Mouse (Mus musculus): ENCODE measurements around the gene Mark3.

The Mark3 gene

GRCm38 (mm10) chr12:111557538-111557937, 16.8 kb upstream of the Mark3 start:
- in situ Hi-C loops (cut with MboI; ENCODE audit: low pct_unique_long_range_greater_than_20kb in 1 of 2, low sequenced_read_pairs in 2 of 2, unreplicated experiment in 1 of 2) = no loop called here

GRCm38 (mm10) chr12:111558655-111559054, 15.7 kb upstream of the Mark3 start:
- in situ Hi-C loops (cut with MboI; ENCODE audit: low pct_unique_long_range_greater_than_20kb in 1 of 2, low sequenced_read_pairs in 2 of 2, unreplicated experiment in 1 of 2) = no loop called here

GRCm38 (mm10) chr12:111559647-111560258, 14.6 kb upstream of the Mark3 start:
- in situ Hi-C loops (cut with MboI; ENCODE audit: low pct_unique_long_range_greater_than_20kb in 1 of 2, low sequenced_read_pairs in 2 of 2, unreplicated experiment in 1 of 2) = no loop called here

- in situ Hi-C loops (cut with MboI; ENCODE audit: low pct_unique_long_range_greater_than_20kb in 1 of 2, low sequenced_read_pairs in 2 of 2, unreplicated experiment in 1 of 2) = no loop called here
Observed at GRCm38 (mm10) chr12:111560286-111560685, 14.0 kb upstream of the Mark3 start.

GRCm38 (mm10) chr12:111562276-111562814, 12.0 kb upstream of the Mark3 start:
- in situ Hi-C loops (cut with MboI; ENCODE audit: low pct_unique_long_range_greater_than_20kb in 1 of 2, low sequenced_read_pairs in 2 of 2, unreplicated experiment in 1 of 2) = no loop called here

- in situ Hi-C loops (cut with MboI; ENCODE audit: low pct_unique_long_range_greater_than_20kb in 1 of 2, low sequenced_read_pairs in 2 of 2, unreplicated experiment in 1 of 2) = no loop called here
Observed at GRCm38 (mm10) chr12:111563076-111563629, 11.2 kb upstream of the Mark3 start.

- in situ Hi-C loops (cut with MboI; ENCODE audit: low pct_unique_long_range_greater_than_20kb in 1 of 2, low sequenced_read_pairs in 2 of 2, unreplicated experiment in 1 of 2) = no loop called here
Observed at GRCm38 (mm10) chr12:111565363-111565762, 9.0 kb upstream of the Mark3 start.

- in situ Hi-C loops (cut with MboI; ENCODE audit: low pct_unique_long_range_greater_than_20kb in 1 of 2, low sequenced_read_pairs in 2 of 2, unreplicated experiment in 1 of 2) = no loop called here
Observed at GRCm38 (mm10) chr12:111568836-111569235, 5.5 kb upstream of the Mark3 start.

GRCm38 (mm10) chr12:111572406-111572805, 1.9 kb upstream of the Mark3 start:
- in situ Hi-C loops (cut with MboI; ENCODE audit: low pct_unique_long_range_greater_than_20kb in 1 of 2, low sequenced_read_pairs in 2 of 2, unreplicated experiment in 1 of 2) = no loop called here

GRCm38 (mm10) chr12:111573315-111573714, 1.0 kb upstream of the Mark3 start:
- in situ Hi-C loops (cut with MboI; ENCODE audit: low pct_unique_long_range_greater_than_20kb in 1 of 2, low sequenced_read_pairs in 2 of 2, unreplicated experiment in 1 of 2) = no loop called here

- in situ Hi-C loops (cut with MboI; ENCODE audit: low pct_unique_long_range_greater_than_20kb in 1 of 2, low sequenced_read_pairs in 2 of 2, unreplicated experiment in 1 of 2) = no loop called here
Observed at GRCm38 (mm10) chr12:111574887-111575838, 840 bp downstream of the Mark3 start.

GRCm38 (mm10) chr12:111583058-111583457, 8.7 kb downstream of the Mark3 start:
- in situ Hi-C loops (cut with MboI; ENCODE audit: low pct_unique_long_range_greater_than_20kb in 1 of 2, low sequenced_read_pairs in 2 of 2, unreplicated experiment in 1 of 2) = no loop called here

- in situ Hi-C loops (cut with MboI; ENCODE audit: low pct_unique_long_range_greater_than_20kb in 1 of 2, low sequenced_read_pairs in 2 of 2, unreplicated experiment in 1 of 2) = no loop called here
Observed at GRCm38 (mm10) chr12:111584401-111584800, 10.1 kb downstream of the Mark3 start.

GRCm38 (mm10) chr12:111587252-111587651, 12.9 kb downstream of the Mark3 start:
- in situ Hi-C loops (cut with MboI; ENCODE audit: low pct_unique_long_range_greater_than_20kb in 1 of 2, low sequenced_read_pairs in 2 of 2, unreplicated experiment in 1 of 2) = no loop called here

- in situ Hi-C loops (cut with MboI; ENCODE audit: low pct_unique_long_range_greater_than_20kb in 1 of 2, low sequenced_read_pairs in 2 of 2, unreplicated experiment in 1 of 2) = no loop called here
Observed at GRCm38 (mm10) chr12:111592407-111593021, 18.2 kb downstream of the Mark3 start.

- in situ Hi-C loops (cut with MboI; ENCODE audit: low pct_unique_long_range_greater_than_20kb in 1 of 2, low sequenced_read_pairs in 2 of 2, unreplicated experiment in 1 of 2) = no loop called here
Observed at GRCm38 (mm10) chr12:111593775-111594174, 19.5 kb downstream of the Mark3 start.

GRCm38 (mm10) chr12:111597310-111597709, 23.0 kb downstream of the Mark3 start:
- in situ Hi-C loops (cut with MboI; ENCODE audit: low pct_unique_long_range_greater_than_20kb in 1 of 2, low sequenced_read_pairs in 2 of 2, unreplicated experiment in 1 of 2) = no loop called here

- in situ Hi-C loops (cut with MboI; ENCODE audit: low pct_unique_long_range_greater_than_20kb in 1 of 2, low sequenced_read_pairs in 2 of 2, unreplicated experiment in 1 of 2) = no loop called here
Observed at GRCm38 (mm10) chr12:111598902-111599301, 24.6 kb downstream of the Mark3 start.

- in situ Hi-C loops (cut with MboI; ENCODE audit: low pct_unique_long_range_greater_than_20kb in 1 of 2, low sequenced_read_pairs in 2 of 2, unreplicated experiment in 1 of 2) = no loop called here
Observed at GRCm38 (mm10) chr12:111599640-111600039, 25.3 kb downstream of the Mark3 start.
